Mouse (Mus musculus) forelimb bud, embryonic 11.5 days (tissue): ENCODE measurements at regions not wholly inside any gene's neighbourhood (a gene's known extent, or its start where the extent isn't known, plus 50 kb on each side); places are given as distances from the start of the nearest gene placed in this dataset.
"Not testable (repeated sequence)": the region's sequence is repeated elsewhere in the genome, so short reads cannot be mapped to it uniquely, and the experiment has no call there.

Source experiments
- DNase-seq: peaks from one replicate; pipeline ENCODE4 v3.0.0-alpha.2; 2012; ENCODE audit warnings: low read depth, low spot score

GRCm38 (mm10) chr17:27318969-27319695 lies 114.9 kb upstream of the Lemd2 start:
- no peak for DNase-seq

GRCm38 (mm10) chr17:27317576-27318277 lies 113.5 kb upstream of the Lemd2 start:
- no peak for DNase-seq

- no peak for DNase-seq
Observed at GRCm38 (mm10) chr17:27316711-27317575, 112.7 kb upstream of the Lemd2 start.

GRCm38 (mm10) chr17:27315947-27316628 lies 111.8 kb upstream of the Lemd2 start:
- no peak for DNase-seq

GRCm38 (mm10) chr17:27315428-27315827 lies 111.2 kb upstream of the Lemd2 start:
- DNase-seq = no peak

- DNase-seq = no peak
Observed at GRCm38 (mm10) chr17:27314821-27315392, 110.6 kb upstream of the Lemd2 start.

GRCm38 (mm10) chr17:27308933-27309332 lies 104.7 kb upstream of the Lemd2 start:
- no peak for DNase-seq

GRCm38 (mm10) chr17:27304842-27305241 lies 100.6 kb upstream of the Lemd2 start:
- DNase-seq = peak; percentile 36

GRCm38 (mm10) chr17:27303633-27304479 lies 99.6 kb upstream of the Lemd2 start:
- DNase-seq = no peak

- DNase-seq = no peak
Observed at GRCm38 (mm10) chr17:27303061-27303460, 98.8 kb upstream of the Lemd2 start.

- no peak for DNase-seq
Observed at GRCm38 (mm10) chr17:27301376-27301775, 97.1 kb upstream of the Lemd2 start.

GRCm38 (mm10) chr17:27299297-27299696 lies 95.0 kb upstream of the Lemd2 start:
- DNase-seq = no peak

- DNase-seq = no peak
Observed at GRCm38 (mm10) chr17:27298351-27298750, 94.1 kb upstream of the Lemd2 start.

GRCm38 (mm10) chr17:27296156-27296555 lies 91.9 kb upstream of the Lemd2 start:
- DNase-seq = no peak

- peak; percentile 70 for DNase-seq
Observed at GRCm38 (mm10) chr17:27294208-27294604, 89.9 kb upstream of the Lemd2 start.

- no peak for DNase-seq
Observed at GRCm38 (mm10) chr17:27293586-27294207, 89.4 kb upstream of the Lemd2 start.

GRCm38 (mm10) chr17:27291673-27292072 lies 87.4 kb upstream of the Lemd2 start:
- no peak for DNase-seq

- no peak for DNase-seq
Observed at GRCm38 (mm10) chr17:27291176-27291575, 86.9 kb upstream of the Lemd2 start.

GRCm38 (mm10) chr17:27290311-27290710 lies 86.0 kb upstream of the Lemd2 start:
- no peak for DNase-seq

GRCm38 (mm10) chr17:27289804-27290203 lies 85.5 kb upstream of the Lemd2 start:
- not testable (repeated sequence) for DNase-seq
